Mouse (Mus musculus) ES-Bruce4 (cell line): ENCODE measurements at regions not wholly inside any gene's neighbourhood (a gene's known extent, or its start where the extent isn't known, plus 50 kb on each side); places are given as distances from the start of the nearest gene placed in this dataset.

Experiments used
- CTCF ChIP-seq: IDR thresholded peaks from one replicate; pipeline ENCODE4 v1.8.1; 2011; ENCODE audit warnings: low read depth, low read length
- EP300 ChIP-seq: IDR thresholded peaks from 2 replicates; pipeline ENCODE4 v1.6.1; 2011; ENCODE audit warnings: low read depth, low read length; ENCODE audit not compliant: insufficient read depth
- POLR2A ChIP-seq: IDR thresholded peaks from one replicate; pipeline ENCODE4 v1.8.1; 2011; ENCODE audit warnings: low read length; ENCODE audit not compliant: insufficient read depth

GRCm38 (mm10) chr7:136104021-136104420 lies 387.9 kb upstream of the Mki67 start:
- TF ChIP-seq CTCF = no peak
- TF ChIP-seq POLR2A = no peak
- no peak for TF ChIP-seq EP300
